Mouse (Mus musculus) 3134 (cell line): Measurements from ENCODE around the gene Gm20812.
"Not testable (repeated sequence)": the region's sequence is repeated elsewhere in the genome, so short reads cannot be mapped to it uniquely, and the experiment has no call there.

Source experiments
- DNase-seq: peaks from one replicate; pipeline ENCODE4 v3.0.0-alpha.2; 2011; ENCODE audit warnings: low spot score; ENCODE audit not compliant: insufficient read length; ENCODE audit errors: extremely low read depth

The Gm20812 gene

DNA sequence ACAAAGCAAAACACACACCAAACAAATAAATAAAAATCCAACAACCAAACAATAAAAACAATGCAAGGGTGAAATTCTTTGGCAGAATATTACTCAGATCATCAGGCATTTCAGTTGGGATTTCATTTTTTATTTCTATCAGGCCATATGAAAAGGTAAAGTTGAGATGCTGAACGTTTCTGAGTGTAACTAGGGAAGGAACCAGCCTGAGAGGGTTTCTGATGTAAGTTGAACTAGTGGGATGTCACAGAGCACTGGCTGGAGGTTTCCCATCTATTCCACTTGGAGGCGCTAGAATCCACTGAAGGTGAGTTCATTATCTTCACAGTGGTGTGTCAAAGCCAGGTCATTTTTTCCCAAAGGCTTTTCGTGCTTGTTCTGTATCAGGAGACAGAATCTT lies at the start of gene Gm20812:
Gene Gm20812, plus strand, starts transcription at position 301 of the 400 bp plus-strand sequence.
- not testable (repeated sequence) for DNase-seq
